Mouse (Mus musculus) myocyte (in vitro differentiated cells): Measurements from ENCODE around the gene Lap3. TPM values are rescaled to one million over a fixed set of nuclear protein-coding genes. Genes with fewer than 3 reads are reported as not detected.

Source experiments
- H3K27me3 ChIP-seq: one replicate; pipeline ENCODE4 v1.6.1; 2011; ENCODE audit not compliant: control insufficient read depth, insufficient read depth, insufficient read length
- H3K36me3 ChIP-seq: one replicate; pipeline ENCODE4 v1.6.1; 2011; ENCODE audit not compliant: control insufficient read depth, insufficient read depth
- H3K4me2 ChIP-seq: one replicate; pipeline ENCODE4 v1.6.1; 2011; ENCODE audit warnings: low read depth, control low read depth
- H3K4me3 ChIP-seq: one replicate; pipeline ENCODE4 v1.5.1; 2011; ENCODE audit warnings: mild to moderate bottlenecking, control low read depth, moderate library complexity
- H3K79me2 ChIP-seq: one replicate; pipeline ENCODE4 v1.6.1; 2011; ENCODE audit not compliant: control insufficient read depth, insufficient read depth
- H3ac ChIP-seq: one replicate; pipeline ENCODE4 v1.6.1; 2011; ENCODE audit not compliant: control insufficient read depth, insufficient read length
- CEBPB ChIP-seq: IDR thresholded peaks from 2 replicates; pipeline ENCODE4 v1.6.1; 2011; ENCODE audit warnings: mild to moderate bottlenecking, moderate library complexity; ENCODE audit not compliant: poor library complexity, insufficient read depth, severe bottlenecking
- E2F4 ChIP-seq: IDR thresholded peaks from one replicate; pipeline ENCODE4 v1.6.1; 2011; ENCODE audit warnings: mild to moderate bottlenecking, control low read depth, moderate library complexity; ENCODE audit not compliant: insufficient read depth
- MAX ChIP-seq: IDR thresholded peaks from one replicate; pipeline ENCODE4 v1.6.1; 2011; ENCODE audit warnings: low read depth, mild to moderate bottlenecking, control low read depth
- MYOD1 ChIP-seq, 3 experiments: IDR thresholded peaks; one replicate each; pipeline ENCODE4 v1.6.1; 2011; ENCODE audit warnings: control low read depth in 2 of 3, low read depth in 2 of 3, mild to moderate bottlenecking in 2 of 3, moderate library complexity in 1 of 3; ENCODE audit not compliant: insufficient read length in 2 of 3, control insufficient read depth in 1 of 3
- MYOG ChIP-seq, 3 experiments: IDR thresholded peaks; one replicate each; pipeline ENCODE4 v1.6.1; 2011; ENCODE audit warnings: control low read depth in 2 of 3, low read depth in 2 of 3, mild to moderate bottlenecking in 2 of 3; ENCODE audit not compliant: insufficient read length in 2 of 3, control insufficient read depth in 1 of 3, insufficient read depth in 1 of 3
- POLR2A ChIP-seq: IDR thresholded peaks from one replicate; pipeline ENCODE4 v1.6.1; 2011; ENCODE audit warnings: low read depth, mild to moderate bottlenecking, control low read depth, moderate library complexity; ENCODE audit not compliant: insufficient read length
- POLR2AphosphoS2 ChIP-seq: IDR thresholded peaks from one replicate; pipeline ENCODE4 v1.6.1; 2011; ENCODE audit warnings: low read depth, control low read depth; ENCODE audit not compliant: insufficient read length
- REST ChIP-seq: IDR thresholded peaks from one replicate; pipeline ENCODE4 v1.6.1; 2011; ENCODE audit warnings: mild to moderate bottlenecking, control low read depth, moderate library complexity; ENCODE audit not compliant: insufficient read depth, insufficient read length
- SRF ChIP-seq: IDR thresholded peaks from one replicate; pipeline ENCODE4 v1.6.1; 2011; ENCODE audit warnings: low read depth; ENCODE audit not compliant: control insufficient read depth, insufficient read length
- TCF12 ChIP-seq: IDR thresholded peaks from one replicate; pipeline ENCODE4 v1.6.1; 2011; ENCODE audit warnings: mild to moderate bottlenecking, control low read depth; ENCODE audit not compliant: poor library complexity, insufficient read depth, severe bottlenecking
- TCF3 ChIP-seq: IDR thresholded peaks from one replicate; pipeline ENCODE4 v1.6.1; 2011; ENCODE audit warnings: low read depth, control low read depth; ENCODE audit not compliant: insufficient read length
- USF1 ChIP-seq: IDR thresholded peaks from one replicate; pipeline ENCODE4 v1.6.1; 2011; ENCODE audit warnings: low read depth, mild to moderate bottlenecking, control low read depth, moderate library complexity
- polyA plus RNA-seq: library from polyadenylated mRNA; unstranded; fragments of >200 nt; fragmentation: generic; extraction: Trizol; gene quantifications from one replicate; pipeline ENCODE4 v1.2.1, GENCODE M21; 2012; ENCODE audit warnings: missing spikeins

The Lap3 gene
- polyA plus RNA-seq, 1 experiment = 70.5 TPM

GRCm38 (mm10) chr5:45480066-45480465 lies 13.1 kb upstream of the Lap3 start:
- Histone ChIP-seq H3K4me3 (no peak overlapping the region), H3K79me2 (no peaks in the 10 kb centered on the region), H3K36me3 (no peaks in the 10 kb centered on the region), H3ac (no peak overlapping the region), H3K4me2 (no peak overlapping the region), H3K27me3 (peaks cover 7% of the 10 kb centered on the region)
- no peak for TF ChIP-seq POLR2A
- TF ChIP-seq TCF12 = no peak
- TF ChIP-seq USF1 = no peak
- TF ChIP-seq MYOG (IDR thresholded peaks at IDR 0.05; ENCODE audit: control insufficient read depth in 1 of 3, insufficient read depth in 1 of 3, insufficient read length in 2 of 3, low read depth in 2 of 3) = no peak
- no peak for TF ChIP-seq POLR2AphosphoS2
- no peak for TF ChIP-seq TCF3
- TF ChIP-seq CEBPB = no peak
- TF ChIP-seq SRF = no peak

DNA sequence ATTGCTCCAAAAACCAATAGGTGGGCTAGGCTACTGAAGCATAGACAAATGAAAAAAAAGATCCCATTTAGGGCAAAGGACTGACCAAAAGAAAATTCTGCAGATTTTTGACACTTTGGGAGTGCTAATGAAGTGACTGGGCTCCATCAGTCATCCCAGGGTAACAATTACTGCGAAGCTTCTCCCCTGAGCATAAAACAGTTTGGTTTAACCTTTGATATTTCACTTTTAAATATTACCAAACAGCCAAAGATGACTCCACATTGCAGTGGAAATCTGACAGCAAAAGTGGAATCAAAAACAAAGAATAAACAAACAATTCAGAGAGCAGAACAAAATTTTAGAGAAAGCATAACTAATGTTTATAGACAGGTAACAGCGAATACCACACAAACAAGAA lies 12.0 kb upstream of the Lap3 start:
- Histone ChIP-seq H3K4me3 (no peak overlapping the region), H3ac (no peak overlapping the region), H3K4me2 (no peak overlapping the region), H3K27me3 (peaks cover 7% of the 10 kb centered on the region), H3K79me2 (no peaks in the 10 kb centered on the region), H3K36me3 (no peaks in the 10 kb centered on the region)
- TF ChIP-seq SRF (no peak), REST (no peak), POLR2AphosphoS2 (no peak), MYOD1 (IDR thresholded peaks at IDR 0.05; ENCODE audit: control insufficient read depth in 1 of 3, insufficient read length in 2 of 3, low read depth in 2 of 3) (no peak), TCF12 (no peak), CEBPB (no peak), POLR2A (no peak), MYOG (IDR thresholded peaks at IDR 0.05; ENCODE audit: control insufficient read depth in 1 of 3, insufficient read depth in 1 of 3, insufficient read length in 2 of 3, low read depth in 2 of 3) (no peak), USF1 (no peak), TCF3 (no peak), E2F4 (no peak), MAX (no peak)

DNA sequence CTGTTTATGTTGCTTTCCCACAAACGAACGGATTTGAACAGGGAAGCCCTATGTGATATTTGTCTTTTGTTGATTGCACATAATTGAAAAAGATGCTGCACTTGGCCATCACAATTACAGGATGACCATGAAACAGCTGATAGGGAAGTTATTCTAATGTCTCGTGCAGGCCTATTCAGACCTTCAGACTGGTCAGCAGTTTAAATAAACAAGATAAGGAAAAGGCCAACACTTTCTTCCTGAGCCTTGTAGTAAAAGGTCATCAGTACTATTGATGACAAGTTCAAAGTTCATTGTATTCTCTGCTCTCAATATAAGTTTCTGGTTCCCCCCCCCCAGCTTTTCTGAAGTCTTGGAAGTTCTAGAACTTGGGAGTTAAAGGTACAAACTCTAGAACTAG lies 10.6 kb upstream of the Lap3 start:
- no peaks in the 10 kb centered on the region for H3K79me2 ChIP-seq
- no peak overlapping the region for H3K4me2 ChIP-seq
- peaks cover 12% of the 10 kb centered on the region for H3K27me3 ChIP-seq
- no peak overlapping the region for H3ac ChIP-seq
- no peaks in the 10 kb centered on the region for H3K36me3 ChIP-seq
- H3K4me3 ChIP-seq = no peak overlapping the region
- TF ChIP-seq TCF3 (no peak), CEBPB (no peak), REST (no peak), USF1 (no peak)

GRCm38 (mm10) chr5:45483654-45484053 lies 9.5 kb upstream of the Lap3 start:
- no peak overlapping the region for H3K4me3 ChIP-seq
- H3K79me2 ChIP-seq = no peaks in the 10 kb centered on the region
- no peak for TF ChIP-seq E2F4
- no peak for TF ChIP-seq MYOD1 (IDR thresholded peaks at IDR 0.05; ENCODE audit: control insufficient read depth in 1 of 3, insufficient read length in 2 of 3, low read depth in 2 of 3)
- no peak for TF ChIP-seq POLR2A
- no peak for TF ChIP-seq MAX
- TF ChIP-seq POLR2AphosphoS2 = no peak
- TF ChIP-seq REST = no peak
- no peaks in the 10 kb centered on the region for H3K36me3 ChIP-seq
- H3K4me2 ChIP-seq = no peak overlapping the region
- H3K27me3 ChIP-seq = peaks cover 13% of the 10 kb centered on the region
- no peak overlapping the region for H3ac ChIP-seq

- H3K27me3 ChIP-seq = peaks cover 10% of the 10 kb centered on the region
- H3K79me2 ChIP-seq = peaks cover 12% of the 10 kb centered on the region
- H3K4me3 ChIP-seq = no peak overlapping the region
- no peak overlapping the region for H3ac ChIP-seq
- H3K36me3 ChIP-seq = no peaks in the 10 kb centered on the region
- no peak overlapping the region for H3K4me2 ChIP-seq
- TF ChIP-seq SRF = no peak
- TF ChIP-seq MYOD1 (IDR thresholded peaks at IDR 0.05; ENCODE audit: control insufficient read depth in 1 of 3, insufficient read length in 2 of 3, low read depth in 2 of 3) = no peak
- TF ChIP-seq MYOG (IDR thresholded peaks at IDR 0.05; ENCODE audit: control insufficient read depth in 1 of 3, insufficient read depth in 1 of 3, insufficient read length in 2 of 3, low read depth in 2 of 3) = no peak
- TF ChIP-seq TCF12 = no peak
- no peak for TF ChIP-seq E2F4
- TF ChIP-seq TCF3 = no peak
- no peak for TF ChIP-seq MAX
- TF ChIP-seq POLR2A = no peak
- TF ChIP-seq CEBPB = no peak
- no peak for TF ChIP-seq USF1
- TF ChIP-seq REST = no peak
- no peak for TF ChIP-seq POLR2AphosphoS2
These were observed 1.4 kb upstream of the Lap3 start for GRCm38 (mm10) chr5:45491776-45492175.
